7 mouse cellular contexts compared by ENCODE assay signal in the genomic region with DNA sequence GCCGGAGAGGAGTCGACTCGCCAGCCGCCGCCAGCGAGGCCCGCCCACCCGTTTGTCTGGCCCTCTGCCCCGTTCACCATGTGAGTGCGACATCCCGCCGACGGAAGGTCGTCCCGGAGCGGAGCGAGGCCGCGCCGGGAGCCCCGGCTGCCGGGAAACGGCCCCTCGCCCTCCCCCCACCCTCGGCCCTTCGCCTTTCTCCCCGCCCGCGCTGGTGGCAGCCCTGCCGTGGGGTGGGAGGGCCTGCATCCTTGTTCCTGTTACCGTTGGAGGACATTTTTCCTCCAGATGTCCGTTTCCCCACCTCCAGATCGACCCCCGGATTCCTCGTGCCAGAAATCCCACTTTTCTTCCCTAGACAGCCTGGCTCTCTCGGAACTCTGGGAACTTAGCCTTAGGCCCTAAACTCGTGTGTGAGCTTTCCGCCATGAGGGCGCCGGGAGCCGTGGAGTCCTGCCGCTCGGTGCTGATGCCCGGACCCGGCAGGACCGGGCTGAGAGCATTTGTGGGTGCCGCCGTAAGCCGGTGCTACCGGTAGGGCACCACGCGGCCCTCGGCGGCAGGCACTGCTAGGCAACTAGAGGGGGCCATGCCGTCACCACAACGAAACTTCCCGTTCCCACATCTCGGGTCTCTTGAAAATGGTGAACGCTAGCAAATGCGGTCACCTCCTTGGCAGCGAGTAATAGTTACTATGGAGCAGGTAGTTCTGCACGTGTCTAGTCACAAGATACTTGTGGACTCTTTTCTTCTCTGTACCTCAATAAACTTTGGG. TPM values are rescaled to one million over a fixed set of nuclear protein-coding genes. Genes with fewer than 3 reads are reported as not detected.
A peak's percentile ranks its signal among the peaks of the same experiment; 100 is the strongest.
DNase-seq lines count a peak whose midpoint lies in the region; ATAC-seq and TF ChIP-seq lines count a peak whose summit lies in the region.

No protein-coding gene starts in this region.

- intact Hi-C loops in gastrocnemius, adult 2 months (cut with DNase I) = no loop called here
- intact Hi-C loops in left cerebral cortex, postnatal 4 days (cut with DNase I) = no loop called here

- WGBS in small intestine, adult 2 months = under 1% methylated on average over 62 of the region's 62 CpGs

- H3K27ac ChIP-seq in gastrocnemius, adult 2 months = peak overlapping the region; percentile 98
- peak overlapping the region; percentile 87 for H3K27ac ChIP-seq in small intestine, adult 2 months (ENCODE audit: insufficient read depth, low read depth, low read length)

- DNase-seq in MN1 (ENCODE audit: low spot score) = peak; percentile 92
- DNase-seq in c-Kit-positive CD71-positive TER-119-positive erythroid progenitor cells, embryonic 14.5 days (ENCODE audit: low spot score) = peak; percentile 50
- peak; percentile 69 for DNase-seq in gastrocnemius, adult 2 months
- DNase-seq in induced T-regulatory cell, adult 2 months (ENCODE audit: low read depth) = peak; percentile 89
- peak; percentile 40 for DNase-seq in left cerebral cortex, postnatal 4 days

- ATAC-seq in megakaryocyte-erythroid progenitor cell, adult 5-6 weeks (replicated peaks; ENCODE audit: low FRiP score, low TSS enrichment, poor library complexity, severe bottlenecking) = peak; percentile 60

- TF ChIP-seq POLR2A in small intestine, adult 2 months (IDR thresholded peaks at IDR 0.05; ENCODE audit: low read depth, low read length) = no peak

- peaks cover 3% of the 10 kb centered on the region; the same call in 1 of the 2 replicates for H3K4me1 ChIP-seq in small intestine, adult 2 months (ENCODE audit: control insufficient read depth, insufficient read depth, insufficient read length, low read length)

- H3K4me3 ChIP-seq in gastrocnemius, adult 2 months = peak overlapping the region; percentile 94
- H3K4me3 ChIP-seq in small intestine, adult 2 months (ENCODE audit: low read depth, low read length) = peak overlapping the region; percentile 81

- peak; percentile 23; the same call in 1 of the 2 replicates for TF ChIP-seq CTCF in gastrocnemius, adult 2 months (IDR thresholded peaks at IDR 0.05)
- no peak for TF ChIP-seq CTCF in small intestine, adult 2 months (IDR thresholded peaks at IDR 0.05; ENCODE audit: extremely low read depth, insufficient read length, insufficient replicate concordance, low read depth, low read length)

- no peaks in the 10 kb centered on the region for H3K27me3 ChIP-seq in small intestine, adult 2 months (ENCODE audit: control insufficient read depth, insufficient read depth, low read length)

- peaks cover 4% of the 10 kb centered on the region; the same call in 1 of the 2 replicates for H3K36me3 ChIP-seq in small intestine, adult 2 months (ENCODE audit: control insufficient read depth, insufficient read depth, low read length)

RNA-seq across cellular contexts. Expression of a gene that starts 0.6 kb away (rescaled TPM):
- total RNA-seq in gastrocnemius, adult 2 months (2021) = 10 to 100 TPM; 75.4 to 81.3 TPM
- 100 to 1,000 TPM; 179 to 184 TPM for total RNA-seq in left cerebral cortex, postnatal 4 days (2021)
- 210 and 260 TPM in 2 replicates for total RNA-seq in megakaryocyte-erythroid progenitor cell, adult 5-6 weeks (2014; fragmentation: Nextera tagmentation)
- total RNA-seq in megakaryocyte-erythroid progenitor cell, adult 5-6 weeks (2017) = 377 and 378 TPM in 2 replicates
- 27.7 and 38.1 TPM in 2 replicates for polyA plus RNA-seq in small intestine, adult 2 months (2012; rRNA removed)

RNA-seq across cellular contexts. Expression of a gene that starts 23.7 kb away (rescaled TPM):
- 1,000 to 10,000 TPM; 3,225 to 4,497 TPM for total RNA-seq in gastrocnemius, adult 2 months (2021)
- 1,000 to 10,000 TPM; 1,302 to 1,309 TPM for total RNA-seq in left cerebral cortex, postnatal 4 days (2021)
- 2,207 and 2,550 TPM in 2 replicates for total RNA-seq in megakaryocyte-erythroid progenitor cell, adult 5-6 weeks (2014; fragmentation: Nextera tagmentation)
- 3,084 and 3,964 TPM in 2 replicates for total RNA-seq in megakaryocyte-erythroid progenitor cell, adult 5-6 weeks (2017)
- 4,528 and 5,521 TPM in 2 replicates for polyA plus RNA-seq in small intestine, adult 2 months (2012; rRNA removed)

RNA-seq across cellular contexts. Expression of a gene that starts 24.0 kb away (rescaled TPM):
- 100 to 1,000 TPM; 385 to 418 TPM for total RNA-seq in gastrocnemius, adult 2 months (2021)
- total RNA-seq in left cerebral cortex, postnatal 4 days (2021) = 100 to 1,000 TPM; 481 to 496 TPM
- 1,531 and 1,673 TPM in 2 replicates for total RNA-seq in megakaryocyte-erythroid progenitor cell, adult 5-6 weeks (2014; fragmentation: Nextera tagmentation)
- 2,722 and 3,167 TPM in 2 replicates for total RNA-seq in megakaryocyte-erythroid progenitor cell, adult 5-6 weeks (2017)
- polyA plus RNA-seq in small intestine, adult 2 months (2012; rRNA removed) = 134 and 160 TPM in 2 replicates

RNA-seq across cellular contexts. Expression of a gene that starts 32.0 kb away (rescaled TPM):
- 10 to 100 TPM; 12.7 to 13.2 TPM for total RNA-seq in gastrocnemius, adult 2 months (2021)
- 10 to 100 TPM; 34.5 to 36.2 TPM for total RNA-seq in left cerebral cortex, postnatal 4 days (2021)
- total RNA-seq in megakaryocyte-erythroid progenitor cell, adult 5-6 weeks (2014; fragmentation: Nextera tagmentation) = 43.8 and 44.6 TPM in 2 replicates
- 12.4 and 14.3 TPM in 2 replicates for total RNA-seq in megakaryocyte-erythroid progenitor cell, adult 5-6 weeks (2017)
- 14.1 and 30.8 TPM in 2 replicates for polyA plus RNA-seq in small intestine, adult 2 months (2012; rRNA removed)

RNA-seq across cellular contexts. Expression of a gene that starts 44.4 kb away (rescaled TPM):
- under 1 TPM; 0.61 to 0.95 TPM for total RNA-seq in gastrocnemius, adult 2 months (2021)
- 10 to 100 TPM; 19.9 to 23.8 TPM for total RNA-seq in left cerebral cortex, postnatal 4 days (2021)
- total RNA-seq in megakaryocyte-erythroid progenitor cell, adult 5-6 weeks (2014; fragmentation: Nextera tagmentation) = 99.7 and 123 TPM in 2 replicates
- 134 and 143 TPM in 2 replicates for total RNA-seq in megakaryocyte-erythroid progenitor cell, adult 5-6 weeks (2017)
- polyA plus RNA-seq in small intestine, adult 2 months (2012; rRNA removed) = 0.89 and 1.5 TPM in 2 replicates

Comparison
In these comparisons a context has a peak if more than half of its experiments do, and no peak if none do; other contexts are left out.
1. Peak in every context shown above with its lines: DNase-seq, ATAC-seq, H3K4me3 ChIP-seq and H3K27ac ChIP-seq.
2. DNase-seq: peak in every context shown above with its lines; median percentile 92 in MN1; 89 in induced T-regulatory cell, adult 2 months; 69 in gastrocnemius, adult 2 months; 50 in c-Kit-positive CD71-positive TER-119-positive erythroid progenitor cells, embryonic 14.5 days; 40 in left cerebral cortex, postnatal 4 days.